Comparison of ENCODE assay signal across 27 mouse cellular contexts in genomic region chr13:102094193-102094592, GRCm38 (mm10).
DNase-seq lines count a peak whose midpoint lies in the region; ATAC-seq and TF ChIP-seq lines count a peak whose summit lies in the region.
"Had no signal": no experiment of that assay in that cellular context is flagged by ENCODE, and none has a peak within 500 bp of the region (broad histone marks: within the 10 kb centered on the region; RNA-seq: fewer than 3 reads in every experiment).

No protein-coding gene starts in this region.

- no peak for TF ChIP-seq CTCF in CH12.LX (conservative IDR thresholded peaks at IDR 0.05 in 1 of 2, IDR thresholded peaks at IDR 0.05 in 1 of 2; ENCODE audit: low read depth in 2 of 2, low read length in 2 of 2)

- dilution Hi-C loops in CH12.LX (cut with MboI; ENCODE audit: extremely low pct_ligation_motif_present, extremely low pct_unique_long_range_greater_than_20kb, low sequenced_read_pairs) = no loop called here

- no peaks in the 10 kb centered on the region for H3K27me3 ChIP-seq in CH12.LX (replicated peaks)
- H3K27me3 ChIP-seq in kidney, embryonic 14.5 days (ENCODE audit: control insufficient read depth, insufficient read depth, low read length) = no peaks in the 10 kb centered on the region
- H3K27me3 ChIP-seq: embryonic facial prominence, embryonic 13.5 days; forebrain, embryonic 12.5 days; forebrain, embryonic 15.5 days; heart, embryonic 13.5 days; hindbrain, embryonic 12.5 days; hindbrain, embryonic 15.5 days had no signal

- peak; percentile 50 to 78 for ATAC-seq in hematopoietic stem cell, adult 5-6 weeks (replicated peaks in 1 of 2; ENCODE audit: insufficient read depth in 1 of 2, low FRiP score in 2 of 2, low TSS enrichment in 1 of 2, low read depth in 1 of 2, poor library complexity in 2 of 2, severe bottlenecking in 2 of 2)
- no peak for ATAC-seq in kidney, embryonic 14.5 days (ENCODE audit: low FRiP score, low TSS enrichment)
- ATAC-seq: forebrain, embryonic 15.5 days; intestine, postnatal 0 days had no signal

- WGBS in kidney, embryonic 14.5 days = 75% methylated on average over 4 of the region's 4 CpGs

- H3K36me3 ChIP-seq in CH12.LX (replicated peaks in 1 of 2; ENCODE audit: control insufficient read depth in 1 of 2, insufficient read depth in 1 of 2, low read length in 1 of 2) = no peaks in the 10 kb centered on the region
- H3K36me3 ChIP-seq in kidney, embryonic 14.5 days (ENCODE audit: control insufficient read depth, insufficient read depth, low read length) = no peaks in the 10 kb centered on the region
- H3K36me3 ChIP-seq: embryonic facial prominence, embryonic 10.5 days; embryonic facial prominence, embryonic 13.5 days; forebrain, embryonic 12.5 days; forebrain, embryonic 15.5 days; G1E; heart, embryonic 10.5 days; heart, embryonic 13.5 days; hindbrain, embryonic 12.5 days; hindbrain, embryonic 15.5 days had no signal

- no peaks in the 10 kb centered on the region for H3K79me2 ChIP-seq in CH12.LX (replicated peaks; ENCODE audit: control insufficient read depth, extremely low read depth, insufficient read depth, poor library complexity, severe bottlenecking)

- peak; percentile 18 for DNase-seq in CH12.LX (ENCODE audit: extremely low read depth)
- DNase-seq in c-Kit-positive CD71-negative TER-119-negative erythroid progenitor cells, embryonic 14.5 days (ENCODE audit: low read depth) = peak; percentile 8
- DNase-seq in neural tube, embryonic 10.5 days (ENCODE audit: extremely low spot score, low spot score) = no peak
- no peak for DNase-seq in kidney, adult 9 months
- DNase-seq: adrenal gland, adult 2 months; adrenal gland, postnatal 14 days; cerebellum, adult 18-20 months; cerebellum, adult 9-10 months; cerebellum, postnatal 14 days; embryo, embryonic 11 days; gastrocnemius, postnatal 36 days; heart, adult 2 months; heart, postnatal 14 days; heart, postnatal 4 days had no signal

- H3K9ac ChIP-seq in CH12.LX (ENCODE audit: insufficient read depth, low read depth) = no peak overlapping the region
- H3K9ac ChIP-seq in kidney, embryonic 14.5 days (ENCODE audit: low read depth, low read length) = no peak overlapping the region
- H3K9ac ChIP-seq: embryonic facial prominence, embryonic 13.5 days; forebrain, embryonic 12.5 days; forebrain, embryonic 15.5 days; heart, embryonic 13.5 days; hindbrain, embryonic 12.5 days; hindbrain, embryonic 15.5 days had no signal

- in situ Hi-C loops in CH12.LX (cut with MboI; ENCODE audit: low pct_ligation_motif_present, low pct_unique_long_range_greater_than_20kb, low sequenced_read_pairs) = no loop called here

- H3K4me1 ChIP-seq in CH12.LX (ENCODE audit: control insufficient read depth in 1 of 2, insufficient read depth in 2 of 2) = peaks cover 0 to 8% of the 10 kb centered on the region in 2 experiments; a peak in 2 of 4 replicates
- no peaks in the 10 kb centered on the region for H3K4me1 ChIP-seq in kidney, embryonic 14.5 days (ENCODE audit: control insufficient read depth, insufficient read depth, low read length)
- H3K4me1 ChIP-seq: embryonic facial prominence, embryonic 10.5 days; embryonic facial prominence, embryonic 13.5 days; forebrain, embryonic 12.5 days; forebrain, embryonic 15.5 days; heart, embryonic 10.5 days; hindbrain, embryonic 12.5 days; hindbrain, embryonic 15.5 days had no signal

- H3K9me3 ChIP-seq in CH12.LX (replicated peaks; ENCODE audit: low read length) = no peaks in the 10 kb centered on the region
- H3K9me3 ChIP-seq in kidney, embryonic 14.5 days (ENCODE audit: control insufficient read depth, low read length) = no peaks in the 10 kb centered on the region
- H3K9me3 ChIP-seq: embryonic facial prominence, embryonic 10.5 days; embryonic facial prominence, embryonic 13.5 days; forebrain, embryonic 12.5 days; forebrain, embryonic 15.5 days; G1E; heart, embryonic 10.5 days; heart, embryonic 13.5 days; hindbrain, embryonic 12.5 days; hindbrain, embryonic 15.5 days had no signal

- H3K27ac ChIP-seq in CH12.LX (ENCODE audit: insufficient read depth, low read depth) = no peak overlapping the region
- H3K27ac ChIP-seq in kidney, embryonic 14.5 days (ENCODE audit: low read depth, low read length) = no peak overlapping the region
- H3K27ac ChIP-seq: embryonic facial prominence, embryonic 10.5 days; embryonic facial prominence, embryonic 13.5 days; forebrain, embryonic 12.5 days; forebrain, embryonic 15.5 days; heart, adult 2 months; heart, embryonic 10.5 days; heart, embryonic 13.5 days; hindbrain, embryonic 12.5 days; hindbrain, embryonic 15.5 days had no signal

- TF ChIP-seq EP300 in CH12.LX (IDR thresholded peaks at IDR 0.05; ENCODE audit: low read length) = no peak

- TF ChIP-seq RAD21 in CH12.LX (IDR thresholded peaks at IDR 0.05; ENCODE audit: low read depth, low read length) = no peak

- no peak for TF ChIP-seq POLR2A in CH12.LX (IDR thresholded peaks at IDR 0.05; ENCODE audit: low read depth, low read length)

- H3K4me2 ChIP-seq in CH12.LX (ENCODE audit: insufficient read depth, low read depth, poor library complexity, severe bottlenecking) = no peak overlapping the region
- H3K4me2 ChIP-seq in kidney, embryonic 14.5 days (replicated peaks; ENCODE audit: low read depth, low read length) = no peak overlapping the region
- H3K4me2 ChIP-seq: embryonic facial prominence, embryonic 13.5 days; forebrain, embryonic 12.5 days; forebrain, embryonic 15.5 days; heart, embryonic 13.5 days; hindbrain, embryonic 12.5 days; hindbrain, embryonic 15.5 days had no signal

- H3K4me3 ChIP-seq in CH12.LX (replicated peaks in 1 of 3; ENCODE audit: low read depth in 2 of 3, low read length in 2 of 3, poor library complexity in 1 of 3) = no peak overlapping the region
- no peak overlapping the region for H3K4me3 ChIP-seq in kidney, embryonic 14.5 days (ENCODE audit: low read length)
- H3K4me3 ChIP-seq: embryonic facial prominence, embryonic 10.5 days; embryonic facial prominence, embryonic 13.5 days; erythroblast, embryonic 14.5 days; forebrain, embryonic 12.5 days; forebrain, embryonic 15.5 days; heart, adult 2 months; heart, embryonic 10.5 days; heart, embryonic 13.5 days; hindbrain, embryonic 12.5 days; hindbrain, embryonic 15.5 days had no signal

TF ChIP-seq in CH12.LX, 34 proteins besides CTCF, POLR2A, EP300 and RAD21:
- TF ChIP-seq ELF1 (IDR thresholded peaks at IDR 0.05; ENCODE audit: low read depth, low read length) = no peak
- TF ChIP-seq NELFE (IDR thresholded peaks at IDR 0.05; ENCODE audit: low read depth, low read length) = no peak
- TF ChIP-seq IRF4 (IDR thresholded peaks at IDR 0.05; ENCODE audit: low read depth, low read length) = no peak
- no peak for TF ChIP-seq MAZ (IDR thresholded peaks at IDR 0.05; ENCODE audit: low read depth, low read length)
- TF ChIP-seq BHLHE40 (IDR thresholded peaks at IDR 0.05; ENCODE audit: low read depth, low read length) = no peak
- TF ChIP-seq MXI1 (IDR thresholded peaks at IDR 0.05; ENCODE audit: low read depth, low read length) = no peak
- no peak for TF ChIP-seq USF2 (conservative IDR thresholded peaks at IDR 0.05; ENCODE audit: low read depth, low read length)
- TF ChIP-seq MAFK (IDR thresholded peaks at IDR 0.05; ENCODE audit: insufficient replicate concordance, low read length) = no peak
- TF ChIP-seq ZC3H11A (IDR thresholded peaks at IDR 0.05; ENCODE audit: low read depth, low read length) = no peak
- no peak for TF ChIP-seq ZKSCAN1 (IDR thresholded peaks at IDR 0.05; ENCODE audit: borderline replicate concordance, low read depth, low read length)
- no peak for TF ChIP-seq PAX5 (IDR thresholded peaks at IDR 0.05; ENCODE audit: low read length)
- no peak for TF ChIP-seq MYC (IDR thresholded peaks at IDR 0.05; ENCODE audit: low read depth, low read length)

Comparison
In these comparisons a context has a peak if more than half of its experiments do, and no peak if none do; other contexts are left out.
1. DNase-seq: peak in CH12.LX (single experiment) and c-Kit-positive CD71-negative TER-119-negative erythroid progenitor cells, embryonic 14.5 days (single experiment); none in neural tube, embryonic 10.5 days (single experiment) and kidney, adult 9 months (single experiment).